Mouse (Mus musculus): ENCODE data around the gene Tmem239. TPM values are rescaled to one million over a fixed set of nuclear protein-coding genes. Genes with fewer than 3 reads are reported as not detected.
A peak's percentile ranks its signal among the peaks of the same experiment; 100 is the strongest.

Tmem239 gene
- polyA plus RNA-seq, 1 experiment from 2014 or later, result not detected

GRCm38 (mm10) chr2:130451727-130452090 is 45.4 kb downstream of the Tmem239 start:
- H3K4me3 ChIP-seq (ENCODE audit: low read depth, low read length), result no peak overlapping the region
- H3K27ac ChIP-seq (ENCODE audit: low read depth), result no peak overlapping the region
- no peaks in the 10 kb centered on the region for H3K36me3 ChIP-seq (replicated peaks; ENCODE audit: insufficient read depth, low read length)
- peak overlapping the region; percentile 96 for H3K4me2 ChIP-seq (ENCODE audit: low read depth, low read length)
- ATAC-seq, result no peak
- no peak for DNase-seq
- H3K9me3 ChIP-seq (ENCODE audit: low read length), result no peaks in the 10 kb centered on the region
- WGBS (ENCODE audit: insufficient replicate concordance), result 44% methylated on average over 3 of the region's 3 CpGs
- no peak for TF ChIP-seq EP300 (IDR thresholded peaks at IDR 0.05; ENCODE audit: low read depth)
- no peak for TF ChIP-seq CTCF (IDR thresholded peaks at IDR 0.05; ENCODE audit: low read depth)
- H3K27me3 ChIP-seq (ENCODE audit: insufficient read depth, low read length), result no peaks in the 10 kb centered on the region
- H3K4me1 ChIP-seq (ENCODE audit: insufficient read depth), result peaks cover 33% of the 10 kb centered on the region
- no peak overlapping the region for H3K9ac ChIP-seq (replicated peaks)

GRCm38 (mm10) chr2:130452266-130452665 is 46.0 kb downstream of the Tmem239 start:
- DNase-seq, result no peak
- H3K9me3 ChIP-seq (ENCODE audit: low read length), result no peaks in the 10 kb centered on the region
- no peak overlapping the region for H3K4me3 ChIP-seq (ENCODE audit: low read depth, low read length)
- H3K4me1 ChIP-seq (ENCODE audit: insufficient read depth), result peaks cover 33% of the 10 kb centered on the region
- H3K27me3 ChIP-seq (ENCODE audit: insufficient read depth, low read length), result no peaks in the 10 kb centered on the region
- H3K27ac ChIP-seq (ENCODE audit: low read depth), result no peak overlapping the region
- no peak overlapping the region for H3K4me2 ChIP-seq (ENCODE audit: low read depth, low read length)
- WGBS (ENCODE audit: insufficient replicate concordance), result 66% methylated on average over 2 of the region's 2 CpGs
- H3K36me3 ChIP-seq (replicated peaks; ENCODE audit: insufficient read depth, low read length), result no peaks in the 10 kb centered on the region
- ATAC-seq, result no peak
- H3K9ac ChIP-seq (replicated peaks), result no peak overlapping the region
- no peak for TF ChIP-seq CTCF (IDR thresholded peaks at IDR 0.05; ENCODE audit: low read depth)
- TF ChIP-seq EP300 (IDR thresholded peaks at IDR 0.05; ENCODE audit: low read depth), result no peak

GRCm38 (mm10) chr2:130453421-130453820 is 47.1 kb downstream of the Tmem239 start:
- H3K4me2 ChIP-seq (ENCODE audit: low read depth, low read length), result no peak overlapping the region

GRCm38 (mm10) chr2:130454748-130455370 is 48.6 kb downstream of the Tmem239 start:
- no peak overlapping the region for H3K4me3 ChIP-seq (ENCODE audit: low read depth, low read length)
- no peak overlapping the region for H3K4me2 ChIP-seq (ENCODE audit: low read depth, low read length)
- H3K9ac ChIP-seq (replicated peaks), result no peak overlapping the region
- H3K27me3 ChIP-seq (ENCODE audit: insufficient read depth, low read length), result no peaks in the 10 kb centered on the region
- no peak for DNase-seq
- no peak overlapping the region for H3K27ac ChIP-seq (ENCODE audit: low read depth)
- no peak for ATAC-seq
- no peak for TF ChIP-seq EP300 (IDR thresholded peaks at IDR 0.05; ENCODE audit: low read depth)
- no peak for TF ChIP-seq CTCF (IDR thresholded peaks at IDR 0.05; ENCODE audit: low read depth)
- no peaks in the 10 kb centered on the region for H3K36me3 ChIP-seq (replicated peaks; ENCODE audit: insufficient read depth, low read length)
- WGBS (ENCODE audit: insufficient replicate concordance), result 66% methylated on average over 6 of the region's 6 CpGs
- peaks cover 25% of the 10 kb centered on the region for H3K4me1 ChIP-seq (ENCODE audit: insufficient read depth)
- H3K9me3 ChIP-seq (ENCODE audit: low read length), result no peaks in the 10 kb centered on the region

More at GRCm38 (mm10) chr2:130453421-130453820, 47.1 kb downstream of the Tmem239 start:
- TF ChIP-seq CTCF (IDR thresholded peaks at IDR 0.05; ENCODE audit: low read depth), result no peak
- no peak for TF ChIP-seq EP300 (IDR thresholded peaks at IDR 0.05; ENCODE audit: low read depth)
- Histone ChIP-seq H3K4me3 (ENCODE audit: low read depth, low read length) (no peak overlapping the region), H3K9ac (replicated peaks) (no peak overlapping the region), H3K4me1 (ENCODE audit: insufficient read depth) (peaks cover 33% of the 10 kb centered on the region), H3K9me3 (ENCODE audit: low read length) (no peaks in the 10 kb centered on the region), H3K36me3 (replicated peaks; ENCODE audit: insufficient read depth, low read length) (no peaks in the 10 kb centered on the region), H3K27me3 (ENCODE audit: insufficient read depth, low read length) (no peaks in the 10 kb centered on the region), H3K27ac (ENCODE audit: low read depth) (no peak overlapping the region)
- DNase-seq (no peak), ATAC-seq (no peak)
- WGBS (ENCODE audit: insufficient replicate concordance), result 66% methylated on average over 6 of the region's 6 CpGs

Other genes starting within 250 kb of the Tmem239 start
- gene Snrpb, start 227.1 kb upstream of the Tmem239 start, polyA plus RNA-seq (2015; fragmentation: Nextera tagmentation; extraction: Ambion mirVana), result 185 and 200 TPM in 2 replicates
- not detected in 2 replicates for gene Tmc2, start 211.3 kb upstream of the Tmem239 start, polyA plus RNA-seq (2015; fragmentation: Nextera tagmentation; extraction: Ambion mirVana)
- 79.4 and 91.2 TPM in 2 replicates for gene Nop56, start 132.0 kb upstream of the Tmem239 start, polyA plus RNA-seq (2015; fragmentation: Nextera tagmentation; extraction: Ambion mirVana)
- 114 and 116 TPM in 2 replicates for gene Idh3b, start 121.9 kb upstream of the Tmem239 start, polyA plus RNA-seq (2015; fragmentation: Nextera tagmentation; extraction: Ambion mirVana)
- gene Ebf4, start 111.3 kb upstream of the Tmem239 start, polyA plus RNA-seq (2015; fragmentation: Nextera tagmentation; extraction: Ambion mirVana), result 0.08 and 0.11 TPM in 2 replicates
- gene Cpxm1, start 8.9 kb upstream of the Tmem239 start, polyA plus RNA-seq (2015; fragmentation: Nextera tagmentation; extraction: Ambion mirVana), result 1.4 and 1.7 TPM in 2 replicates
- not detected in 2 replicates for gene Gm28372, start 1.2 kb upstream of the Tmem239 start, polyA plus RNA-seq (2015; fragmentation: Nextera tagmentation; extraction: Ambion mirVana)
- gene 1700020A23Rik, start 1.2 kb upstream of the Tmem239 start, polyA plus RNA-seq (2015; fragmentation: Nextera tagmentation; extraction: Ambion mirVana), result not detected in 2 replicates
- gene Vps16, start 17.9 kb downstream of the Tmem239 start, polyA plus RNA-seq (2015; fragmentation: Nextera tagmentation; extraction: Ambion mirVana), result 19.4 and 22.8 TPM in 2 replicates
- gene Pced1a, start 18.2 kb downstream of the Tmem239 start, polyA plus RNA-seq (2015; fragmentation: Nextera tagmentation; extraction: Ambion mirVana), result 3.8 TPM in 2 replicates
- 18.4 and 18.7 TPM in 2 replicates for gene Ptpra, start 43.8 kb downstream of the Tmem239 start, polyA plus RNA-seq (2015; fragmentation: Nextera tagmentation; extraction: Ambion mirVana)
- 38.8 and 39.8 TPM in 2 replicates for gene Mrps26, start 157.3 kb downstream of the Tmem239 start, polyA plus RNA-seq (2015; fragmentation: Nextera tagmentation; extraction: Ambion mirVana)
- gene Oxt, start 169.7 kb downstream of the Tmem239 start, polyA plus RNA-seq (2015; fragmentation: Nextera tagmentation; extraction: Ambion mirVana), result not detected in 2 replicates
- not detected in 2 replicates for gene Avp, start 176.1 kb downstream of the Tmem239 start, polyA plus RNA-seq (2015; fragmentation: Nextera tagmentation; extraction: Ambion mirVana)
- 5.9 and 7.2 TPM in 2 replicates for gene Fastkd5, start 223.5 kb downstream of the Tmem239 start, polyA plus RNA-seq (2015; fragmentation: Nextera tagmentation; extraction: Ambion mirVana)
- gene Ubox5, start 223.6 kb downstream of the Tmem239 start, polyA plus RNA-seq (2015; fragmentation: Nextera tagmentation; extraction: Ambion mirVana), result 2.6 TPM in 2 replicates
- gene Lzts3, start 236.3 kb downstream of the Tmem239 start, polyA plus RNA-seq (2015; fragmentation: Nextera tagmentation; extraction: Ambion mirVana), result 1.2 TPM in 2 replicates

Measured in liver, postnatal 0 days (tissue).